Mouse (Mus musculus) heart, embryonic 14.5 days (tissue): ENCODE measurements at regions not wholly inside any gene's neighbourhood (a gene's known extent, or its start where the extent isn't known, plus 50 kb on each side); places are given as distances from the start of the nearest gene placed in this dataset.

Experiments used
- ATAC-seq: fragments of 200-750 bp; cut with Nextera tagmentation; 2 replicates; pipeline ENCODE4 v1.8.0; 2017; ENCODE audit warnings: low read depth, moderate TSS enrichment; ENCODE audit not compliant: insufficient number of reproducible peaks, insufficient read depth, low FRiP score
- H3K27ac ChIP-seq, 2 experiments: fragments of 200-500 bp in 1 of 2; fragments of 300-500 bp in 1 of 2; sonication (generic) in 1 of 2; replicated peaks in 1 of 2; 2 replicates each; pipeline ENCODE4 v1.5.1; 2012 to 2014; ENCODE audit warnings: low read depth in 2 of 2, low read length in 2 of 2, control low read depth in 1 of 2, mild to moderate bottlenecking in 1 of 2, mixed read lengths in 1 of 2; ENCODE audit not compliant: control insufficient read depth in 1 of 2, insufficient read depth in 1 of 2
- H3K27me3 ChIP-seq: fragments of 300-500 bp; sonication (generic); 2 replicates; pipeline ENCODE4 v1.6.1; 2014; ENCODE audit warnings: mild to moderate bottlenecking, low read length, control low read depth; ENCODE audit not compliant: control insufficient read depth, insufficient read depth
- H3K36me3 ChIP-seq: fragments of 300-500 bp; sonication (generic); 2 replicates; pipeline ENCODE4 v1.6.1; 2014; ENCODE audit warnings: mild to moderate bottlenecking, control low read depth, low read length, mixed read lengths; ENCODE audit not compliant: control insufficient read depth, insufficient read depth
- H3K4me1 ChIP-seq, 2 experiments: fragments of 200-500 bp in 1 of 2; fragments of 300-500 bp in 1 of 2; sonication (generic) in 1 of 2; 2 replicates each; pipeline ENCODE4 v1.6.1; 2012 to 2014; ENCODE audit warnings: low read length in 2 of 2, control low read depth in 1 of 2, mixed read lengths in 1 of 2; ENCODE audit not compliant: control insufficient read depth in 2 of 2, insufficient read depth in 2 of 2
- H3K4me2 ChIP-seq: fragments of 300-500 bp; sonication (generic); 2 replicates; pipeline ENCODE4 v1.6.1; 2014; ENCODE audit warnings: mild to moderate bottlenecking, low read length
- H3K4me3 ChIP-seq, 2 experiments: fragments of 200-500 bp in 1 of 2; fragments of 300-500 bp in 1 of 2; sonication (generic) in 1 of 2; 2 replicates each; pipeline ENCODE4 v1.5.1; 2012 to 2014; ENCODE audit warnings: low read length in 2 of 2, mild to moderate bottlenecking in 2 of 2, control low read depth in 1 of 2, low read depth in 1 of 2, moderate library complexity in 1 of 2; ENCODE audit not compliant: control insufficient read depth in 1 of 2, insufficient read depth in 1 of 2
- H3K9ac ChIP-seq: fragments of 300-500 bp; sonication (generic); 2 replicates; pipeline ENCODE4 v1.6.1; 2014; ENCODE audit warnings: mild to moderate bottlenecking, low read length
- H3K9me3 ChIP-seq: fragments of 300-500 bp; sonication (generic); 2 replicates; pipeline ENCODE4 v1.6.1; 2016; ENCODE audit warnings: low read length, control low read depth; ENCODE audit not compliant: control insufficient read depth
- WGBS: fragments of 180-500 bp; shearing (Covaris S2); extraction: QIAGEN DNeasy Blood & Tissue Kit; methylation state at CpG from one replicate; pipeline ENCODE4 v1.1.7; 2014; 5-methylcytosine and 5-hydroxymethylcytosine counted together

DNA sequence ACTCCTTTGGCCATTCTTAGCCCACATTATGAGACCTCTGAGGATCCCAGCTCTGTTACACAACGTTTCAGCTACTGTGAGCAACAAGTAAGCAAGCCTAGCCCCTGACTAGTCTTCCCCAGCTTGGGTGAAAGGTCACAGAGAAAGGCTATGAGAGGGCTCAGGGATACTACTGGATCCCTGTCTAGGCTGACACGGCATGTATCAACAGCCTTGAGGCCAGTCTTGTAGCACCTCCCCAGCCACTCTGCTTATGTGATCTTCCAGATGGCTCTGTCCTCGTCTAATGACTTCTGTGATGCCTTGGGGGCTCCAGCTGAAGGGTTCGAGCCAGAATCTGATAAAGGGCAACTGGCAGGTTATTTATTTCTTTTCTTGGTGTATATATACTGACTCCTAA, 115.6 kb downstream of the Zfp36l1 start:
- 63% methylated on average over 4 of the region's 4 CpGs for WGBS
- Histone ChIP-seq H3K4me3 (no peak overlapping the region), H3K27ac (no peak overlapping the region), H3K27me3 (no peaks in the 10 kb centered on the region), H3K9me3 (no peaks in the 10 kb centered on the region), H3K9ac (no peak overlapping the region), H3K36me3 (no peaks in the 10 kb centered on the region), H3K4me2 (no peak overlapping the region), H3K4me1 (peaks cover 32 to 37% of the 10 kb centered on the region in 2 experiments)
- ATAC-seq, result no peak

DNA sequence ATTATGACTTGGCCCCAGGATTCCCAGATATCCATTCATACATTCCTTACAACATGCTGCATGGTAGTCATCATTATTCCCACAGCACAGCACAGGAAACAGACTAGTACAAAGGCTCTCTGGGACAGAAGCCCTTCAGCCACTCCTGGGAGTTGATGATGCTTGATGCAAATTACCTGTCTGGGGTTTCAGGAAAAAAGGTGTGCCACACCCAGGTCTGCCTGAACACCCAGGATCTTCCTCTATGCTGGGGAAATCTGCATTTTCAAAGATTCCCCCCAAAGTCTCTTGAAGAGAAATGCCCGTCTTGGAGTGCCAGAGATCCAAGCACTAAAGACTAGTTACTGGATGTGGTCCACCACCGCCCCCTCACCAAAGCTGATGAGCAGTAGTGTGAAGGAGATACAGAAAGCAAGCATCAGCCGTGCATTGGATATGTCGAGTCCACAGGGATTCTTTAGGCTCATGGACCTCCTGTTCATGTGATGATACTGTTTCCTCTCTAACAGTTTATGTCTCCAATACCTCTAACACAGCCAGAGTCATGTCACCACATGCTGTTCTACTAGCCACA, 117.2 kb downstream of the Zfp36l1 start:
- WGBS, result 93% methylated on average over 4 of the region's 4 CpGs
- H3K9ac ChIP-seq, result no peak overlapping the region
- H3K4me3 ChIP-seq, result no peak overlapping the region
- no peak overlapping the region for H3K27ac ChIP-seq
- H3K4me1 ChIP-seq, result peaks cover 29 to 36% of the 10 kb centered on the region in 2 experiments
- H3K9me3 ChIP-seq, result no peaks in the 10 kb centered on the region
- H3K36me3 ChIP-seq, result no peaks in the 10 kb centered on the region
- H3K4me2 ChIP-seq, result no peak overlapping the region
- no peaks in the 10 kb centered on the region for H3K27me3 ChIP-seq
- no peak for ATAC-seq

DNA sequence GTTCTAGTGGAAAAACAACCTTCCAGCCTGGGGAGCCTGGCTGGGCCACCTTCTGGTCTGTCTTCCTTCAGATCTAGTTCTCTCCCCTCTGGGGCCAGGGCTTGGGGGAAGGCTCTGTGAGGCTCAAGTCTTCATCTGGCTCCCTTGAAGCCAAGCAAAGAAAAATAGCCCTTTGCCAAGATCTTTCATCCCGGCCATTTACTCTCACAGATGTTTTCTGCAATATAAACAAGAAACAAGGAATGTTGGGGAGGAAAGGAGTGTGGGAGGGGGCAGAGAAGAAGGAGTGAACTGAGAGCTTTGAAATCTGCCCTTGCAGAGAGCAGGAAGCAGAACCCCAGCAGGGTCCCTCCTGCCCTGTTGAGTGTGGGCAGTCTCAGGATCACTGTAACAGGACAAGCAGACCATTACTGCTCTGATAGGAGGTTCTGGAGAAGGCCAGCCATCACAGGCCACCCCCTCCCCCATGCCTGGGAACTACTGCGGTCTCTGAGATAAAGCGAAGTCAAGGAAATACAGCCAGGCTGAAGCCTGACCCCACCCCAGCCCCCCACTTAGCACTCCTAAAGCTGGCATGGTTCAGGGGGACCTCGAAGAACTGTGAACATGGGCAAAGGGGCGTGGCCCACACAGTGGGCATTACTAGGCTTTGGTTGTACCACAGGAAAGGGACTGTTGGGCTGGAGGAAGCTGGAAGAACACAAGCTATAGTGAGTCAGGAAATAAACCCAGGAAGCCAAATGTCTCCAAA, 118.8 kb downstream of the Zfp36l1 start:
- H3K27me3 ChIP-seq, result no peaks in the 10 kb centered on the region
- H3K4me2 ChIP-seq, result no peak overlapping the region
- peaks cover 40 to 44% of the 10 kb centered on the region in 2 experiments for H3K4me1 ChIP-seq
- no peaks in the 10 kb centered on the region for H3K9me3 ChIP-seq
- no peak overlapping the region for H3K4me3 ChIP-seq
- ATAC-seq, result peak; percentile 76
- H3K9ac ChIP-seq, result no peak overlapping the region
- peak overlapping the region; percentile 76 to 86 for H3K27ac ChIP-seq
- H3K36me3 ChIP-seq, result no peaks in the 10 kb centered on the region
- 30% methylated on average over 5 of the region's 5 CpGs for WGBS

DNA sequence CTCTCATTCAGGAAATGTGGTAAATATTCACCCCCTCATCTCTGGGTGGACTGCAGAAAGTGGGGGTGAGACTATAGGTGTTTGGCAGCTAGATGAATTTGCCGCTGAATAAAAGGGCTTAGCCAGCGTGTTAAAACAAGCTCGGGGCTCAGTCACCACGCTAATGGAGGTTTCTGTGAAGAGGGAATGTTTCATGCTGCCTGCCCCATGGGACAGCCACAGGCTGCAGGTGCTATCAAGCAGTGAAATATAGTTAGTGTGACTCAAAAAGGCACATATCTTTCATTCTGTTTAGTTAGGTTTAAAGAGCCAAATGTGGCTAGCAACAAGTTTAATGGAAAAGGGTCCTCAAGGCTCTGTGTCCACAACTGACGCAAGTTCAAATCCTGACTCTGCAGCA, 121.5 kb downstream of the Zfp36l1 start:
- H3K9ac ChIP-seq, result no peak overlapping the region
- no peak overlapping the region for H3K27ac ChIP-seq
- 78% methylated on average over 5 of the region's 5 CpGs for WGBS
- H3K4me3 ChIP-seq, result no peak overlapping the region
- H3K4me2 ChIP-seq, result no peak overlapping the region
- no peaks in the 10 kb centered on the region for H3K9me3 ChIP-seq
- no peak for ATAC-seq
- no peaks in the 10 kb centered on the region for H3K27me3 ChIP-seq
- H3K4me1 ChIP-seq, result peaks cover 51 to 52% of the 10 kb centered on the region in 2 experiments
- no peaks in the 10 kb centered on the region for H3K36me3 ChIP-seq

DNA sequence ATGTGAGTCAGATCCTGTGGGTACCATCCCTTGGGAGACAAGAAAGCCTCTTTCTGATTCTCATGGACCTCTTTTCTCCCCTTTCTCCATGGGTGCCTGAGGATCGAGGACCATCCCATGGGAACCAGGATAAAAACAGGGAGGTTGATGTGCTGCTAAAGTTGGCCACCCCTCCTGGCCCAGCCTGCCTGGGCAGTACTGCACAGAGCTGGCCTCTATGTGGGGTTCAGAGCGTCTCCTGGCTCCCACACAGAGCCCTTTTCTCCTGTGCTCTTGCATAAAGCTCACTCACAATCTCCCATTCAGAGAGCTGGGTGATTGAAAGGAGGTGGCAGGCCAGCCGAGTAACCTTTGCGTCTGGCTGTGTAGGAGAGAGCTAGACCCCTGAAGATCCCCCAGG, 122.1 kb downstream of the Zfp36l1 start:
- 76% methylated on average over 4 of the region's 4 CpGs for WGBS
- no peaks in the 10 kb centered on the region for H3K9me3 ChIP-seq
- ATAC-seq, result no peak

DNA sequence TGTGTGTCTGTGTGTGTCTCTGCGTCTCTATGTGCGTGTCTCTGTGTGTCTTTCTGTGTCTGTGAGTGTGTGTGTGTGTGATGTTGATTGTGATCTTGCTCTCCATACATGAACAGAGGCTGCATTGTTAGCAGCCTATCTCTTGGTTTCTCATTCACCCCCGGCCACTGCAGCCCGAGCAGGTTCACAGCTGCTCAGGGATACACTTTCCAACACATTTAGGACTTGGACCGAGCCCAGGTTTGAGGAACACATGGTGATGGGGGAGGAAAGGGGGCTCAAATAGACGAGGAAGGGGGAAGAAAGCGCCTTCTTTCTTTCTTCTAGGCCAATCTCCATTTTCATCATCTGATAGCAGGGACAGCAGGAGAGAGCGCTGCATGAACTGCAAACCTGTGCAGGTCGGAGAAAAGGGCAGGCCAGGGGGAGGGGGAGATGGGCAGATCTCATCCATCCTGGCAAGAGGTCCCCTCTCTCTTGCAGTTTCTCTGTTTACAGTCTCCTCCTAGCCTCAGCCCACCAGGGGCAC, 123.2 kb downstream of the Zfp36l1 start:
- Histone ChIP-seq H3K4me3 (no peak overlapping the region), H3K27me3 (no peaks in the 10 kb centered on the region), H3K9me3 (no peaks in the 10 kb centered on the region), H3K9ac (no peak overlapping the region), H3K4me1 (peaks cover 53 to 66% of the 10 kb centered on the region in 2 experiments), H3K27ac (peak overlapping the region; percentile 51 to 67), H3K36me3 (no peaks in the 10 kb centered on the region), H3K4me2 (no peak overlapping the region)
- 62% methylated on average over 9 of the region's 9 CpGs for WGBS
- ATAC-seq, result no peak

More for the DNA sequence above, 122.1 kb downstream of the Zfp36l1 start:
- no peak overlapping the region for H3K4me3 ChIP-seq
- H3K36me3 ChIP-seq, result no peaks in the 10 kb centered on the region
- no peak overlapping the region for H3K4me2 ChIP-seq
- no peaks in the 10 kb centered on the region for H3K27me3 ChIP-seq
- no peak overlapping the region for H3K27ac ChIP-seq
- H3K4me1 ChIP-seq, result peaks cover 56 to 57% of the 10 kb centered on the region in 2 experiments
- no peak overlapping the region for H3K9ac ChIP-seq

DNA sequence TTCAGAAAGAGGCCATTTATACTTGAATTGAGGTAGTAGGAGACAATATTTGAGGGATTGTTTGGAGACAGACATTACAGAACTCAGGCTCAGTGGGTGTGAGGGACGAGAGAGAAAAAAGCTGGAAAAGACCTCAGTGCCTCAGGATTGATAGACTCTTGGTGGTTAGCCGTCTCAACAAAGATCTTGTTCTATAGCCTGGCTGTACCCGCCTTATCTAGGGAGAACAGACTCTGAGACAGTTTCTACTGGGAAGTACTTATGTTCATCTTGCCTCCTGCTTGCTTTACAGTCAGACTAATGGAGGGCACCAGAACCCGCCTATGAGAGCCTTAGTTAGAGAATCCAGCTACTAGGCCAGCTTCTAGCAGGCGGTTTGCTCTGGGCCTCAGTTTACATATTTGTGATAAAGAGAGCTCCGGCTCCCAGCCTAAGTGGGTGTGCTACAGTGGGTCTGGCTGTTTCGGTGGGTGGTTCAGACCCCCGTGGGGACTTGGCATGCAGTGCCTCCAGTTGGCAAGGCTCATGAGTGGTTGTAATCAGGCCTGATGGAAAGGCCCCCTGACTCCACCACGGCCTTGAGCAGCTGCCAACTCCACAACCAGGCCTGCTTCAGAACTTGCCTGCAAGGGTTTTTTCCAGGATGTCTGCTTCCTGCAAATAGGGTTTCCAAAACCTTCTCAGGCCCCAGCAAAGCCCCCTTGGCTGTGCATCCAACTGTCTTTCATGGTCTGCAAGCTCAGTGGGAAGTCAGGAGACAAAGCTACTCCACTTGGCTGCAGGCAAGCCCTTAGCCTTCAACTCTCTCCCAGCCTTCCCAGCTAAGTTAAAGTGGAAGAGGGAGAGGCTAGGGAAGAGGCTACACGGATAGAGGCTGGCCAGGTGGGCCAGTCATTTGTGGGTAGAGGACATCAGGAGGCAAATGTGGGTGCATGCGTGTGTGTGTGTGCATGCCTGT, 124.1 kb downstream of the Zfp36l1 start:
- Histone ChIP-seq H3K4me1 (peaks cover 52 to 66% of the 10 kb centered on the region in 2 experiments), H3K4me3 (no peak overlapping the region), H3K27ac (peak overlapping the region; percentile 51 to 67), H3K36me3 (no peaks in the 10 kb centered on the region), H3K4me2 (no peak overlapping the region), H3K9me3 (no peaks in the 10 kb centered on the region), H3K9ac (no peak overlapping the region), H3K27me3 (no peaks in the 10 kb centered on the region)
- 55% methylated on average over 11 of the region's 11 CpGs for WGBS
- ATAC-seq, result 0 out of 2 replicates have a peak, but pooled peaks have one; percentile 37
